Mouse (Mus musculus) midbrain, postnatal 0 days (tissue): ENCODE results near the gene Thtpa. TPM values are rescaled to one million over a fixed set of nuclear protein-coding genes. Genes with fewer than 3 reads are reported as not detected.

Experiments
- ATAC-seq: fragments of 200-750 bp; cut with Nextera tagmentation; 2 replicates; pipeline ENCODE4 v1.8.0; 2017; ENCODE audit warnings: moderate number of reproducible peaks, mild to moderate bottlenecking, moderate TSS enrichment, moderate library complexity; ENCODE audit not compliant: low FRiP score
- DNase-seq: peaks from one replicate; pipeline ENCODE4 v3.0.0-alpha.2; 2015; ENCODE audit warnings: low spot score
- H3K27ac ChIP-seq: fragments of 300-500 bp; sonication (generic); 2 replicates; pipeline ENCODE4 v1.5.1; 2014; ENCODE audit warnings: low read depth, mild to moderate bottlenecking, low read length, mixed read lengths
- H3K27me3 ChIP-seq: fragments of 300-500 bp; sonication (generic); 2 replicates; pipeline ENCODE4 v1.6.1; 2014; ENCODE audit warnings: low read length, control low read depth, mixed read lengths; ENCODE audit not compliant: insufficient read depth
- H3K36me3 ChIP-seq: fragments of 300-500 bp; sonication (generic); 2 replicates; pipeline ENCODE4 v1.6.1; 2014; ENCODE audit warnings: low read length, control low read depth, mixed read lengths; ENCODE audit not compliant: insufficient read depth
- H3K4me1 ChIP-seq: fragments of 300-500 bp; sonication (generic); 2 replicates; pipeline ENCODE4 v1.6.1; 2014; ENCODE audit warnings: mild to moderate bottlenecking, control low read depth, antibody characterized with exemption, low read length, mixed read lengths; ENCODE audit not compliant: insufficient read depth
- H3K4me2 ChIP-seq: fragments of 300-500 bp; sonication (generic); 2 replicates; pipeline ENCODE4 v1.6.1; 2014; ENCODE audit warnings: low read depth, mild to moderate bottlenecking, low read length, mixed read lengths; ENCODE audit not compliant: poor library complexity, severe bottlenecking
- H3K4me3 ChIP-seq: fragments of 300-500 bp; sonication (generic); 2 replicates; pipeline ENCODE4 v1.5.1; 2014; ENCODE audit warnings: low read depth, mild to moderate bottlenecking, low read length, moderate library complexity
- H3K9ac ChIP-seq: fragments of 300-500 bp; sonication (generic); replicated peaks from 2 replicates; pipeline ENCODE4 v1.6.1; 2014; ENCODE audit warnings: mild to moderate bottlenecking, low read length, moderate library complexity, mixed read lengths; ENCODE audit not compliant: poor library complexity, severe bottlenecking
- H3K9me3 ChIP-seq: fragments of 300-500 bp; sonication (generic); 2 replicates; pipeline ENCODE4 v1.6.1; 2016; ENCODE audit warnings: low read length, control low read depth
- CTCF ChIP-seq: IDR thresholded peaks from 2 replicates; pipeline ENCODE4 v1.5.1; 2016; ENCODE audit warnings: antibody characterized with exemption, mild to moderate bottlenecking
- WGBS: fragments of 180-500 bp; shearing (Covaris S2); extraction: QIAGEN DNeasy Blood & Tissue Kit; methylation state at CpG from one replicate; pipeline ENCODE4 v1.1.7; 2014; 5-methylcytosine and 5-hydroxymethylcytosine counted together
- polyA plus RNA-seq: library from polyadenylated mRNA; unstranded; fragments of >200 nt; fragmentation: Nextera tagmentation; extraction: Ambion mirVana; gene quantifications from 2 replicates; pipeline ENCODE4 v1.2.1, GENCODE M21; 2015
- total RNA-seq: library from RNA; depleted of rRNA; stranded (reverse); fragments of >200 nt; gene quantifications from 2 replicates; pipeline ENCODE4 v1.2.3, GENCODE M21; 2014

Gene Thtpa
- total and polyA plus RNA-seq, 2 experiments from 2014 or later, result 32.5 to 42.1 TPM

- no peaks in the 10 kb centered on the region for H3K36me3 ChIP-seq
- ATAC-seq (peak; percentile 61), DNase-seq (peak; percentile 95)
- 53% methylated on average over 11 of the region's 11 CpGs for WGBS
- 0 out of 2 replicates have a peak, but pooled peaks cover 3% of the 10 kb centered on the region for H3K4me1 ChIP-seq
- peak overlapping the region; percentile 87 for H3K27ac ChIP-seq
- no peaks in the 10 kb centered on the region for H3K9me3 ChIP-seq
- H3K4me3 ChIP-seq, result 0 out of 2 replicates have a peak overlapping the region, but pooled peaks have one; percentile 1
- H3K9ac ChIP-seq, result no peak overlapping the region
- H3K27me3 ChIP-seq, result no peaks in the 10 kb centered on the region
- peak overlapping the region; percentile 48 for H3K4me2 ChIP-seq
- TF ChIP-seq CTCF, result peak; percentile 44
Observed at GRCm38 (mm10) chr14:55055167-55055834, 39.3 kb upstream of the Thtpa start.

- no peak overlapping the region for H3K4me3 ChIP-seq
- H3K9me3 ChIP-seq, result no peaks in the 10 kb centered on the region
- no peak overlapping the region for H3K27ac ChIP-seq
- no peak for TF ChIP-seq CTCF
- no peaks in the 10 kb centered on the region for H3K27me3 ChIP-seq
- peaks cover 16% of the 10 kb centered on the region for H3K36me3 ChIP-seq
- H3K4me2 ChIP-seq, result peak overlapping the region; percentile 20; the same call in 1 of the 2 replicates
- H3K9ac ChIP-seq, result no peak overlapping the region
- 94% methylated on average over 1 of the region's 1 CpGs for WGBS
- DNase-seq, result no peak
- no peak for ATAC-seq
- peaks cover under 1% of the 10 kb centered on the region; the same call in 1 of the 2 replicates for H3K4me1 ChIP-seq
Observed at GRCm38 (mm10) chr14:55059009-55059408, 35.6 kb upstream of the Thtpa start.

- Histone ChIP-seq H3K27me3 (no peaks in the 10 kb centered on the region), H3K27ac (0 out of 2 replicates have a peak overlapping the region, but pooled peaks have one; percentile 19), H3K9ac (no peak overlapping the region), H3K36me3 (peaks cover 25% of the 10 kb centered on the region), H3K4me2 (no peak overlapping the region), H3K4me1 (no peaks in the 10 kb centered on the region; the same call in 1 of the 2 replicates), H3K9me3 (no peaks in the 10 kb centered on the region), H3K4me3 (no peak overlapping the region)
- no peak for TF ChIP-seq CTCF
- DNase-seq (no peak), ATAC-seq (no peak)
- 29% methylated on average over 5 of the region's 5 CpGs for WGBS
Observed at GRCm38 (mm10) chr14:55059931-55060330, 34.7 kb upstream of the Thtpa start.

- DNase-seq (no peak), ATAC-seq (no peak)
- no peaks in the 10 kb centered on the region; the same call in 1 of the 2 replicates for H3K4me1 ChIP-seq
- no peak overlapping the region for H3K4me2 ChIP-seq
- H3K27ac ChIP-seq, result no peak overlapping the region
- H3K36me3 ChIP-seq, result peaks cover 39% of the 10 kb centered on the region
- no peak overlapping the region for H3K9ac ChIP-seq
- 55% methylated on average over 7 of the region's 7 CpGs for WGBS
- no peaks in the 10 kb centered on the region for H3K27me3 ChIP-seq
- no peak overlapping the region for H3K4me3 ChIP-seq
- TF ChIP-seq CTCF, result no peak
- no peaks in the 10 kb centered on the region for H3K9me3 ChIP-seq
Observed at GRCm38 (mm10) chr14:55061845-55062244, 32.7 kb upstream of the Thtpa start.

GRCm38 (mm10) chr14:55062626-55063025, 32.0 kb upstream of the Thtpa start:
- Histone ChIP-seq H3K4me3 (no peak overlapping the region), H3K27ac (no peak overlapping the region), H3K4me2 (no peak overlapping the region), H3K36me3 (peaks cover 44% of the 10 kb centered on the region), H3K4me1 (no peaks in the 10 kb centered on the region; the same call in 1 of the 2 replicates), H3K27me3 (no peaks in the 10 kb centered on the region), H3K9me3 (no peaks in the 10 kb centered on the region), H3K9ac (no peak overlapping the region)
- no peak for DNase-seq
- ATAC-seq, result peak; percentile 29; the same call in 1 of the 2 replicates
- WGBS, result 25% methylated on average over 17 of the region's 17 CpGs
- TF ChIP-seq CTCF, result no peak

GRCm38 (mm10) chr14:55063117-55063516, 31.5 kb upstream of the Thtpa start:
- H3K4me3 ChIP-seq, result no peak overlapping the region
- H3K4me1 ChIP-seq, result no peaks in the 10 kb centered on the region; the same call in 1 of the 2 replicates
- 89% methylated on average over 5 of the region's 5 CpGs for WGBS
- TF ChIP-seq CTCF, result 0 out of 2 replicates have a peak, but pooled peaks have one; percentile 11
- DNase-seq, result no peak
- H3K36me3 ChIP-seq, result peaks cover 48% of the 10 kb centered on the region
- no peak overlapping the region for H3K4me2 ChIP-seq
- ATAC-seq, result no peak
- H3K9me3 ChIP-seq, result no peaks in the 10 kb centered on the region
- no peak overlapping the region for H3K9ac ChIP-seq
- no peaks in the 10 kb centered on the region for H3K27me3 ChIP-seq
- no peak overlapping the region for H3K27ac ChIP-seq
